Mouse (Mus musculus): ENCODE measurements around the gene Gm20388. TPM values are rescaled to one million over a fixed set of nuclear protein-coding genes. Genes with fewer than 3 reads are reported as not detected.

Gene Gm20388
- total RNA-seq, 2 experiments from 2014 or later, result 6.8 to 7.8 TPM

DNA sequence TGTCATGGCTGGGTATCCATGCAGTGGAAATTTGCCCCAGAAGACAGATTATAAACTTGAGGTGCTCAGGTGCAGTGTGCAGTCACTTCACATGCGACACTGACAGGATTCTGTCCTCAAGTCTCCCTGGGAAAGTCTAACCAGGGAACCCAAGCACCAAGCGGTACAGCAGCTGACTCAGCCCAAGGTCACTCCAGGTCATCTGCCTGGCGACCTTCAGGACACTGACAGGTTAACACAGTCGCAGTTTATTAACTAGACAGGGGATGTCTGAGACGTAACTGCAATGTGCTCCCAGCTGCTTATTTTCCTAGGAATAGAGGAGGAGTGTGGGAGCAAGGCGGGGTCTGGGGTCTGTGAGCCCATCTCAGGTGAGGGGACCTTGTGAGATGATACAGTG is 2558.8 kb downstream of the Gm20388 start:
- intact Hi-C loops (cut with DNase I), result no loop called here
- no peak for DNase-seq

DNA sequence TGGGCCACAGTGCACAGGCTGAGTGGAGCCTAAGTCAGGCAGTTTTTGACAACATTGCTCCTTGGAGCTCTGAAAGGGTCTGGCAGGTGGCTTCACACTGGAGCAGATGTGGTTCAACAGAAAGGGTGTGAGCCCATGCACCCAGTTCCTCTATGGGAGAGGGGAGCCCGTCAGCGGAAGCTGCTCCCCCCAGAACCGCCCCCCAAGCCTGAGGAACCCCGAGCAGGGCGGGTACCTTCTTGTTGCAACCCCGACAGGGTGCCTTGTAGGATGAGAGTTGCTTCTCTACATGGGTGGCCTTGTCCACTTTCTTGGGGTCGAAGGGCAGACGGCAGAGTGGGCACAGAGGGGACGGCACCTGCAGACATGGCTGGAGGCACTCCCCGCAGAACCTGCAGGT is 2559.3 kb downstream of the Gm20388 start:
- intact Hi-C loops (cut with DNase I), result no loop called here
- DNase-seq, result no peak

DNA sequence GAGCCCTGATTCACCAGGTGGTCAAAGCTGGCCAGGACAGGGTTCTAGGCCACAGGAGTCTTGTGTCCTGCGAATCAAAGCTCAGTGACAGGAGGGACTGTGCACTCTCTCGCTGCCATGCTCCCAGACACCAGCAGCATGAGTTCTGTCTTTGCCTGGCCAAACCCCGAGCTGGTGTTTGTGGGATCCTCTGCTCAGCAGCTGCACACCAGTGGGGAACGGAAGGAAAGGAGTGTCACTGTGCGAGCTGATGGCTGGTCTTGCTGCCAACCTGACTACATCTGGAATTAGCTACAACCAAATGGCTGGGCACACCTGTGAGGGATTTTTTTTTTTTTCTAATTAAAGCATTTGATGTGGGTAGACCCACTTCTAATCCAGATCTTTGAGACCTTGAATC is 2560.1 kb downstream of the Gm20388 start:
- no peak for DNase-seq
- intact Hi-C loops (cut with DNase I), result no loop called here

DNA sequence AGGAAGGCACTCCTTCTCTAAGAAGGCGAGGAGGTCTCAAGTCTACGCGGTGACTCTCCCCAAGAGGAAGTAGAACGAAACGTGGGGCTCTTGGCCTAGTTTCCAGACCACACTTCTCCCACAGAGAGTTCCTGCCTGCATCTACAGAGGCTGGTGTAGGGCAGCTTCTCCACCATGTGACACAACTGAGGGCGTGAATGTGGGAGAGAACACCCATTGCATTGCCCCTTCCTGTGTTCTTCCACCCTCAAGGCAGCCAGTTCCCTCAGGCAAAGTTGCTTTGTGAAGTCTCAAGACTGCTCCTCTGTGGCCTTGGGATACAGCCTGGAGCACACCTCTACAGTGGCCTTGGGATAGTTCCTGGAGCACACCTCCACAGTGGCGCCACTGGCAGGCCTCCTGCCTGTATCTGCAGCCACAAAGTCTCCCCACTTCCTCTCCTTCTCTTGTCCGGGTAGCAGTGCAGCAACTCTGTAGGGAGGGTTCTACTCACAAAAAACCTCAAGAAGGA is 2563.3 kb downstream of the Gm20388 start:
- DNase-seq, result no peak
- intact Hi-C loops (cut with DNase I), result no loop called here

DNA sequence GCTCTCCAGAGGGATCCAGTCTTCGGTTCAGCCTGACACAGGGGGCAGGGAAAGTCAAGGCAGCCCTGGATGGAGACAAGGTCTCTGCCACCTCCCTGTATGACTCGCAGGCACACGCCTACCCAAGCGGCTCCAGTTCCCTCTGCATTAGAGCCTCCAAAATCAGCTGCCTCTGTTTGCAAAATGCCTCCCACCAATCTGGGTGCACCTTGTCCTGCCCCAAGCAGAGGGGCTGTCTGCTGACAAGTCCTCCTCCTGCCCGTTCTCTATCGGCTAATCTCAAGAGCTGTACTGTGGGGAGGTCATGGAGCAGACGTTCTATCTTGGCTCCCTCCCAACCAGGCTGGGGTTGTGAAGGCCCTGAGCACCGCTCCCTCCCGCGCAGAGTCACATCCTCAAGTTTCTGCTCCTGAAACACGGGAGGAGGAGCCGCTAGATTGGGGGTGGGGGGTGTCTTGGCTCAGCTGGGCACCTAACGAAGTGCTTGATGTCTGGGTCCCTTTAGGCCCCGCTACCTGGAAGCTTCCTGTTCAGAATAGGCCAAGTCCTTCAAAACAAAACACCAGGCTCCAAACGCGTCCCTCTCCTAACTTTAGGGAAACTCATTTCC is 2564.4 kb downstream of the Gm20388 start:
- no peak for DNase-seq
- intact Hi-C loops (cut with DNase I), result no loop called here

DNA sequence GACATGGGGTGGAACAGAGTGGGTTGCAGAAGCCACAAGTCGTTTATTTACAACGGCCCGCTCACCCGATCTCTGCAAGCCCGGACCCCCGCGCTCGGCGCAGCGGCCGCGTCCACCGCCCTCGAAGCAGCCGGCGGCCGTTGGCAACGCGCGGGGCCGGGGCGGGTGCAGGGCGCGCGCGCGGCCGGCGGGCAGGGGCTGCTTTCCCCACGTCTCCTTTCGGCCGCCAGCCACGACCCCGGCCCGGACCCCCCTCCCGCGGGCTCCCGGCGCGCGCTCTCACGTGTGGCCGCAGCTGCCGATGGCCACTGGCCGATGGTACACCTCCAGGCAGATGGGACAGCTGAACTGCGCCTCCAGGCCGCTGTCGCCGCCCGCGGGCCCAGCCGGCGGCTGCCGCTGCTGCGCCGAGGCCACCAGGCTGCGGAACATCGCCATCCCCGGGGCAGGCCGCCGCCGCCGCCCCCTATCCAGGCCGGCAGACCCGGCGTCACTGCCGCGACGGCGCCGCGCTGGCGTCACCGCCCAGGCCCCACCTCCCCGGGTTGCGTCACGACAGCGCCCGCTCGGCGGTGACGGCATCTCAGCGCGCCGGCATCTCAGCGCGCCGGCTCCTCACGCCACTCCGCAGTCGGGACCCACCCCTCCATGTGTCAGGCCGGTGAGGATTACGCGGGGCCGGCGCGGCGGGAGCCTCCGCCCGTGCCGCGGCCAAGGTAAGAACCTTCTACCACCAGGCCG is 2565.1 kb downstream of the Gm20388 start, which contains the start of the genes Rnf166 and Ctu2:
Gene Rnf166, minus strand, starts transcription at position 485 of the 741 bp plus-strand sequence.
Gene Ctu2, plus strand, starts transcription at position 564 of the 741 bp plus-strand sequence.
- peak; percentile 87 to 92 for DNase-seq
- intact Hi-C loops (cut with DNase I), result no loop called here

DNA sequence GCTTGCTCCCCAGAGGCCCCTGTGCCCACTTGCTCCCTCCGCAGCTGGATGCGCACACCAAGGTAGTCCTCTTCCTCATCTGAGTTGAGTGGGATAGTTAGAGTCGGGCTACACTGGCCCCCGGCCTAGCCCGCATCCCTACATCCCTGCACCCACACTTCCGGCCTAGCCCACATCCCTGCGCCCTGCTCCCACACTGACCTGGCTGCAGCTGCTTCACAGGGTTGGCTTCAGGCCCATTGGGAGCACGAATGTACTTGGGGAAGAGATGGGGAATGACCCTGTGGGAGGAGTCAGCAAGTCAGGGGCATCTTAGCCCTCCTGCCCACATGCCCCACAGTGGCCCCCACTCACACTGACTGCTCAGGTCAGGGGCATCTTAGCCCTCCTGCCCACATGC is 2571.8 kb downstream of the Gm20388 start:
- DNase-seq, result no peak
- intact Hi-C loops (cut with DNase I), result no loop called here

DNA sequence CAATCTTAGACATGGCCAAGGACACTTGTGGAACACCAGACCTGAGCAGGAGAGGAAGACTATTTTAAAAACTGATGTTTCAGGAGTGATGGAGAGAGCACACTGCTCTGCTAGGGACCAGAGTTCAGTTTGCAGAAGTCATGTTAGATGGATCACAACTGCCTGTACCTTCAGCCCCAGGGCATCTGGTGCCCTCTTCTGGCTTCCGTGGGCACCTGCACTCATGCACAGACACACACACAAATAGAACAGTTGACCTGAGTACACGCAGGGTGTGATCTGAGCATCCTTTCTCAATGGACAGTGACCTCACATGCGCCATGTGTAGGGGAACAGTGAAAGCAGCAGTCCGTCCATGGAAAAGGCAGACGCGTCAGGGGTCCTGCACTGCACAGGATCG is 2573.2 kb downstream of the Gm20388 start:
- intact Hi-C loops (cut with DNase I), result no loop called here
- DNase-seq, result no peak

DNA sequence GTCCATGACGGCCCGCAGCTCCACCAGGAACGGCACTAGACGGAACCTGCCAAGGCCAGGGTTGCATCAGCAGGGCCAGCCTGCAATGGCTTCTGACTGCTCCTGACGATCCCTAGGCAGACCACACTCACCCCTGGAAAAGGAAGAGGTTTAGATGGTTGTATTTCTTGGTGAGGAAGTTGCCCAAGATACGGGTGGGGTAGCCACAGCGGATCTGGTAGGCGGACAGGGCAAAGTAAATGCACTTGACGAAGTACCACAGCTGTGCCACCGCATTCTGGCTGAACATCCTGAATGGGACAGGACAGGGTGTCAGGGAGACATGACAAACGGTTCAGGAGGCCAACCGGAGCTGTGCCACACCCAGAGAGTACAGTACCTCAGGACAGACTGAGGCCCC is 2574.2 kb downstream of the Gm20388 start:
- DNase-seq, result no peak
- intact Hi-C loops (cut with DNase I), result no loop called here

DNA sequence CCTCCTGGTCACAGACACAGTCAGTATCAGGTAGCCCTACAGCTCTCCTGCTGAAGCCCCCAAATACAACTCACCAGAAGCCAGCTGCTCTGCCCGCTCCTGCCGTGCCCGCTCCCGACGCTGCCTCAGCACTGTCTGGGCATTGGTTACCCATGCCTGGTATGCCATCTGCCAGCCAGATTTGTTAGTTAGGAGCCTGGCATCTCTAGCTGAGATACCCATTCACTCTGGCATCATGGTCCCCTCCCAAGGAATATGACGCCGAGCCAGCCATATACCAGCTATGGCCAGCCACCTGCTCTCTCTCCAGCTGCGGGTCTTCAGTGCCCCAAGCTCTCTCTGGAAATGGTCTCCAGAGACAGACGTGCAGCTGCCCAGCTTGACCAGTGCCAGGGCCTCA is 2577.7 kb downstream of the Gm20388 start:
- intact Hi-C loops (cut with DNase I), result no loop called here
- DNase-seq, result no peak

DNA sequence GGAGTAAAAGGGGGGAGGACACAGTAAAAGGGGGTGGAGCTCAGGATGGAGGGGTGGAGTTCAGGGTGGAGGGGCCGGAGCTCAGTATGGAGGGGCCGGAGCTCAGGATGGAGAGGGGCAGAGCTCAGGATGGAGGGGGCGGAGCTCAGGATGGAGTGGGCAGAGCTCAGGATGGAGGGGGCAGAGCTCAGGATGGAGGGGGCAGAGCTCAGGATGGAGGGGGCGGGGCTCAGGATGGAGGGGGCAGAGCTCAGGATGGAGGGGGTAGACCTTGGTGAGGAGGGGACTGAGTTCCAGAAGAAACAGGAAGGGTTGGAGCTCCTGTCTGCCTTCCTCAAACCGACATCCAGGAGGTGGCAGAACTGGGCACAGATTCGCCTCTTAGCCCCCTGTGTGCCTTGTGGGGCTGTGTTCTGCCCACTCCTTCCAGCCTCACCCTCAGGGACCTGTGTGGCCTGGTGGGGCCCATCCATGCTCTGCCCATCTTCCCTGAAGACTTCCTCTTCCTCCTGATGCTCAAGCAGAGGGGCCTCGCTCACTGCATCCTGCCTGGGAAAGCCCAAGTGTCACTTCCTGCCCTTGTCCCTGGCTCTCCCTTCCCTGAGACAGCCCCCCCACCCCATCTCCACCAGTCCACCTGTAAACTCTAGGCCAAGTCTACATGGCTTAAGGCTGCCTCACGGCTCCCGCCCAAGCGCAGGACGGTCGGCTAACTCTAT is 2586.5 kb downstream of the Gm20388 start:
- peak in 1 of 2 experiments; percentile 3 for DNase-seq
- intact Hi-C loops (cut with DNase I), result loop anchor here (10.0 kb wide), 1 partner anchor 588 kb away; no protein-coding TSS in a partner anchor

DNA sequence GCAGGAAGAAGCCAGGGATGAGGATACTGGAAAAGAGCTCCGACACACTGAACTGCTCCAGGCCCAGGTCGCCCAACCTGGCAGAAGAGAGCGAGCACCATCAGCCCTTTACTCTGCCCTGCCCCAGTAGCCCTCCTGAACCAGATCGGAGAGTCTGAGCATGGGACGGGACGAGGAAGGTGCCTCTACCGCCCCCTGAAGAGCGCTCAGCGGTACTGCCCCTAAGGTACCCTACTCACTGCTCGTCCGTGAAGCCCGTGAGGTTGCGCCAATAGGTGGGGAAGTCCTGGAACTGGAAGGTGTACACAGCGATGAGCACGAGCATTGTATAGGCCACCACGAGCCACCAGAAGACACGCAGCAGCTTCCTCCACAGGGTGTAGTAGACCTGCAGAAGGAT is 2587.3 kb downstream of the Gm20388 start:
- no peak for DNase-seq
- intact Hi-C loops (cut with DNase I), result loop anchor here (10.0 kb wide), 1 partner anchor 587 kb away; no protein-coding TSS in a partner anchor

DNA sequence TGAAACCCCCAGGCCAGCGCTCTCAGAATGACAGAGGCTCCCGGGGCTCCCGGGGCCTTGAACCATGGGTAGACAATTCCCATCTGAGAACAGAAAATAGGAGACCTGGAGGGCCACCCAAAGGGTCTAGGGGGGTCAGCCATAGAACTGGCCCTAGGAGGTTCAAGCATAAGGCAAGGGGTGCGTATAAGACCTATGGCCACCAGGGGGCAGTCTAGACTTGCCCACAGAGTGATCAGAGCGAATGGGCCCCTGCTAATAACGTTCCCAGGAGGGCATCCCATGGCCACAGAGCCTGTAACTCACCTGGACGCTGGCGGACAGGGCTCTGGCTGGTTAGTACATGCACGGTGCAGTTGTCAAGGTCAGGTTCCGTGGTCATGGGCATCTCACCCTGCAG is 2590.2 kb downstream of the Gm20388 start:
- intact Hi-C loops (cut with DNase I), result loop anchor here (1.0 to 5.0 kb wide), 2 partner anchors 50 to 326 kb away; partner anchors contain the start of gene Piezo1
- peak; percentile 72 to 75 for DNase-seq

DNA sequence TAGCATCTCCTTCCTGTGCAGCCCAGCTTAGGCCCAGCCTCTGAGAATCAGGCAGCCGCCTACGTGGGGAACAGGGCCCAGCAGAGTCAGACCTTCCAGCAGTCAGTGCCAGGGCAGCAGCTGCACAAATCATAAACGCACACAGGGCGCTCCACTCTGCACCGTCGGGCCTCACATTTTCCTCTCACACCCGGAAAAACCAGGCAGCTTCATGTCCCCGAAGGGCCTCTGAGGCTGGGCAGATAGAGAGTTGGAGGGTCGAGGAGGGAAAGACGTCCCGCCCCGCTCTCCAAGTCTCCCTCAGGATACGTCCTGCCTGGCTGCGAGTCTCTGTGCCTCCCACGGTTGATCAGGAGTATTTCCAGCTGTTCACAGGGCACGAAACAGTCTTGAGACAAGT is 2600.9 kb downstream of the Gm20388 start:
- peak; percentile 67 to 72 for DNase-seq
- intact Hi-C loops (cut with DNase I), result no loop called here

DNA sequence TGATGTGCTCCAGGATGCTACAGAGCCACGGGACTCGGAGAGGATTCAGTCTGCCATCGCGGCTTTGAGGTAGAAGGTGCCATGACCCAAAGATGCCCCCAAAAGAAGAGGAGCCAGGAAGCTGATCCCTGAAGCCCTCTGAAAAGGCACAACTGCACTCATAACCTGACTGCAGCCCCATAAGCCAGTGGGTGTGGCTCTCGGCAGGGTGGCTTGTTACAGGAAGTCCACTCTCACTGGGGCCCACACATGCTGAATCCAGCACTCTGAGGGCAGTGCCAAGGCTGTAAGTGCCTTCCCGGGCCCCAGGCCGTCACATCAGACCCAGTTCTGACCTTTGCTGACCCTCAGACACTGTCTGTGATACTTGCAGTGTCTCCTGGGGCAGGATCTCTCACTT is 2601.8 kb downstream of the Gm20388 start:
- intact Hi-C loops (cut with DNase I), result no loop called here

DNA sequence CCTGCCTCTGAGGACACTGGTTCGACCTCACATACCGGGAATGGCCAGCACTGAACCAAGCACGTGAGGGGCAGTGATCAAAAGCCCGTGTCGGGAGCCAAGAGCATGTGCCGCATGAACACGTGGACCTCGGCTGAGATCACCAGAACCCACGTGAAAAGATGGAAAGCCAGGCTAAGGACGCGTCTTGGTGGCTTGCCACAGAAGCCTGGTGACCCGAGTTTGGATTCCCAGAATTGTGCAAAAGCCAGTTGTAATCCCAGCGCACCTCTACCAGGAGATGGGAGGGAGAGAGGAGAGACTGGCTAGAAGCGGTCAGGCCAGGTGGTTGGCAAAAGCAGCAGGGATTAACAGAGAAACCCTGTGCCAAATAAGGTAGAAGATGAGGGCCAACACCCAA is 2605.1 kb downstream of the Gm20388 start:
- DNase-seq, result no peak
- intact Hi-C loops (cut with DNase I), result no loop called here

More for the DNA sequence above, 2601.8 kb downstream of the Gm20388 start:
- no peak for DNase-seq

DNA sequence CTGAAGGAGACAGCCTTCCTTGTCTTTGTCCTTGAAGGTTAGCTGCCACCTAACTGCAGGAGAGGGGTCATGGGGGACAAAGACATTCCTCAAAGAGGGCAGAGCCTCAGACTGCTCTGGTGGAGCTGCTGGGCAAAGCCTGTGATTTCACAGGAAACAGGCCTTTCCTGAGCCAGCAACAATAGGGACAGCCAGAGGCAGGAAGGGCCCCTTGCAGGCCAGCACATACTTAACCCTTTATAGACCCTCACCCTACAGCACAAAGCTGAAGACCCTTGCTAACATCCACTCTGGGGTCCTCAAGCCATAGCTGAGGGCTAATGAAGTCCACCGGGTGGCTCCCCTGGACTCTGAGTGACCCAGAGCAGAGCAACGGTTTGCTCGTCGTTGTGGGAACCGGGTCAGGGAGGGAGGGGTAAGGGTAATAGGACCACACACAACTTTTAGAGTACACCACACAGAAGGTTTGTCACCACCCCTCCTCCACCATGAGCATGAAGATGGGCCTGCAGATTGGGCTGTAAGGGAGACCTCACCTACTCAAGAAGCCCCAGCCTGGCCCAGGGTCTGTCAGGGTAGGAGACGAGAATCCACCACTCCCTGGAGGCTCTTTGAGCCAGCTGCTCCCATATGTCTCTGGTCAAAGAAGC is 2607.0 kb downstream of the Gm20388 start:
- DNase-seq, result no peak
- intact Hi-C loops (cut with DNase I), result no loop called here

DNA sequence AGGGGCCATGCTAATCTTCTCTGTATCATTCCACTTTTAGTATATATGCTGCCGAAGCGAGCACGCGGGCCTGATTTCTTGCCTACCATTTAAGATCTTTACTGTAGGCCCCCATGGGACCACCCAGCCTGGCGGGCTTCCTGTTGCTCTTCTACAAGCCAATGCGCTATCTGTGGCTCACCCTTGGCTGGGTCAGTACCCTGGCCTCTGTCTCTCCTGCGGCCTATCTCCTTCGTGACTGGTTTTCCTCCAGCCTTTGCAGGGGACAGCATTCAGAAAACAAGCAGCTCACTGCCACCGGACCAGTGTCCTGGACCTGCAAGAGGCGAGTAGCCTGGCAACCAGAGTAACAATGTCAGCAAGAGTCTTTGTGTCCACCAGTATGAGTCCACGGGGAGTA is 2610.0 kb downstream of the Gm20388 start:
- intact Hi-C loops (cut with DNase I), result no loop called here
- no peak for DNase-seq

DNA sequence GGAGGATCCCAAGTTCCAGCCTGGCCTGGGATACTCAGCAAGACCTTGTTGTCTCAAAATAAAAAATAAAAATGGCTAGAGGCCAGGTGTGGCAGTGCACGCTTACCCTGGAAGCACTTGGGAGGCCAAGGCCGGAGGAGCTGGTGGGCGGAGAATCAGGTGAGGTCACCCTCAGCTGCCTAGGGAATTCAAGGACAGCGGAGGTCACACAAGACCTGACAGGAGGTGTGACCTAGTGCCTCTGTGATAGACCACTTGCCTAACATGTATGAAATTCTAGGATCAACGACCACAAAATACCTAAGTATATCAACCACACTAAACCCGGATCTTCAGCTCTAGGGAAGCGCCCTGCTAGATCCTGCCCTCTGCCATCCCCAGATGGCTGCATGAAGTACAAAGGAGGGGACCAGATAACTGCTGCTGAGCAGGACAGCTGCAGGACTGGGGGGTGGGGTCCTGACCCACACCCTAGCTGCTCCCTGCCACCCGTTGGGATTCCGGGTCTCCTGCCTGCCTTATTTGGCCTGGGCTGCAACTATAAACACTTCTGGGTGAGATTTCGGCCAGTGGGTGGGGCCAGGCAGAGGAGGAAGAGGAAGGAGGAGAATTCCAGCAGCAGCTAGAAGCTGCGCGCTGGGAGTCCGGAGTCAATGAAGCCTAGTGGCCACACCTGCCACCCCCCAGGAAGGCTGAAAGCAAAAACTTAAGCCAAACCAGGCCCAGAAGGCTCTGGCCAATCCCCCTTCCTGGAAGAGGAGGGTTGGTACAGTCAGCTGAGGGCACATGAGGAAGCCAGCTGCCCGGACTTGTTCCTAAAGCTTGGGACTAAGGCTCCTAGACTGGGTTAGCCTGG is 2612.4 kb downstream of the Gm20388 start:
- DNase-seq, result peak in 1 of 2 experiments; percentile 47
- intact Hi-C loops (cut with DNase I), result no loop called here
